ENCODE assay signal across 1 mouse cellular context in genomic region chr7:133095610-133096009, GRCm38 (mm10). TPM values are rescaled to one million over a fixed set of nuclear protein-coding genes. Genes with fewer than 3 reads are reported as not detected.
"Had no signal": no experiment of that assay in that cellular context is flagged by ENCODE, and none has a peak within 500 bp of the region (broad histone marks: within the 10 kb centered on the region; RNA-seq: fewer than 3 reads in every experiment).

No protein-coding gene starts in this region.

RNA-seq across cellular contexts. Expression of gene Fgfr2, which starts 27.5 kb away (rescaled TPM):
- total RNA-seq: megakaryocyte-erythroid progenitor cell, adult 5-6 weeks had no signal
